Mouse (Mus musculus) CH12.LX (cell line): ENCODE results near the gene Wasf3. TPM values are rescaled to one million over a fixed set of nuclear protein-coding genes. Genes with fewer than 3 reads are reported as not detected.

Experiments used
- DNase-seq: peaks from one replicate; pipeline ENCODE4 v3.0.0-alpha.2; 2013; ENCODE audit errors: extremely low read depth
- H3K27ac ChIP-seq: 2 replicates; pipeline ENCODE4 v1.5.1; 2012; ENCODE audit warnings: low read depth, mild to moderate bottlenecking, control low read depth, moderate library complexity; ENCODE audit not compliant: insufficient read depth
- H3K27me3 ChIP-seq: replicated peaks from 2 replicates; pipeline ENCODE3; 2012; ENCODE audit warnings: inconsistent platforms
- H3K36me3 ChIP-seq, 2 experiments: replicated peaks in 1 of 2; 2 replicates each; pipeline versions ENCODE3 to v1.6.1; 2012; ENCODE audit warnings: inconsistent platforms in 1 of 2, low read length in 1 of 2, mild to moderate bottlenecking in 1 of 2, mixed read lengths in 1 of 2, moderate library complexity in 1 of 2; ENCODE audit not compliant: control insufficient read depth in 1 of 2, insufficient read depth in 1 of 2
- H3K4me1 ChIP-seq, 2 experiments: 2 replicates each; pipeline ENCODE4 v1.6.1; 2012; ENCODE audit warnings: inconsistent platforms in 1 of 2, moderate library complexity in 1 of 2; ENCODE audit not compliant: insufficient read depth in 2 of 2, control insufficient read depth in 1 of 2
- H3K4me2 ChIP-seq: 2 replicates; pipeline ENCODE4 v1.6.1; 2012; ENCODE audit warnings: low read depth, mild to moderate bottlenecking, control low read depth; ENCODE audit not compliant: poor library complexity, insufficient read depth, severe bottlenecking
- H3K4me3 ChIP-seq, 3 experiments: fragments of 150-350 bp in 1 of 3; sonication (generic) in 1 of 3; replicated peaks in 1 of 3; 2 replicates each; pipeline versions ENCODE3 to v1.5.1; 2011 to 2012; ENCODE audit warnings: low read depth in 2 of 3, low read length in 2 of 3, mild to moderate bottlenecking in 2 of 3, moderate library complexity in 2 of 3, control low read depth in 1 of 3, improper control_type of control experiment in 1 of 3, inconsistent platforms in 1 of 3, mixed read lengths in 1 of 3; ENCODE audit not compliant: poor library complexity in 1 of 3
- H3K79me2 ChIP-seq: replicated peaks from 2 replicates; pipeline ENCODE4 v1.6.1; 2012; ENCODE audit warnings: mild to moderate bottlenecking, moderate library complexity; ENCODE audit not compliant: control insufficient read depth, poor library complexity, insufficient read depth, severe bottlenecking; ENCODE audit errors: extremely low read depth
- H3K9ac ChIP-seq: 2 replicates; pipeline ENCODE4 v1.6.1; 2012; ENCODE audit warnings: low read depth, mild to moderate bottlenecking, control low read depth, moderate library complexity; ENCODE audit not compliant: insufficient read depth
- H3K9me3 ChIP-seq: replicated peaks from 2 replicates; pipeline ENCODE3; 2012; ENCODE audit warnings: low read length, inconsistent platforms, mixed read lengths
- BHLHE40 ChIP-seq: IDR thresholded peaks from 2 replicates; pipeline ENCODE4 v1.6.1; 2011; ENCODE audit warnings: mild to moderate bottlenecking, low read depth, low read length, improper control_type of control experiment
- CHD1 ChIP-seq: IDR thresholded peaks from 2 replicates; pipeline ENCODE4 v1.6.1; 2012; ENCODE audit warnings: low read depth, low read length, improper control_type of control experiment, inconsistent platforms
- CHD2 ChIP-seq: IDR thresholded peaks from 2 replicates; pipeline ENCODE4 v1.6.1; 2011; ENCODE audit warnings: low read length, improper control_type of control experiment
- CTCF ChIP-seq, 2 experiments: IDR thresholded peaks in 1 of 2; conservative IDR thresholded peaks in 1 of 2; 2 replicates each; pipeline ENCODE4 v1.5.1; 2011 to 2012; ENCODE audit warnings: low read depth in 2 of 2, low read length in 2 of 2, improper control_type of control experiment in 1 of 2, inconsistent platforms in 1 of 2, mild to moderate bottlenecking in 1 of 2, moderate library complexity in 1 of 2
- ELF1 ChIP-seq: IDR thresholded peaks from 2 replicates; pipeline ENCODE4 v1.6.1; 2014; ENCODE audit warnings: low read depth, mild to moderate bottlenecking, inconsistent platforms, low read length, improper control_type of control experiment
- EP300 ChIP-seq: IDR thresholded peaks from 2 replicates; pipeline ENCODE4 v1.6.1; 2011; ENCODE audit warnings: low read length, improper control_type of control experiment
- ETS1 ChIP-seq: conservative IDR thresholded peaks from 2 replicates; pipeline ENCODE4 v1.6.1; 2012; ENCODE audit warnings: low read depth, mild to moderate bottlenecking, inconsistent platforms, low read length, improper control_type of control experiment, moderate library complexity
- GABPA ChIP-seq: IDR thresholded peaks from 2 replicates; pipeline ENCODE4 v1.6.1; 2012; ENCODE audit warnings: low read depth, low read length, improper control_type of control experiment, inconsistent platforms; ENCODE audit not compliant: insufficient replicate concordance
- JUND ChIP-seq: conservative IDR thresholded peaks from 2 replicates; pipeline ENCODE4 v1.6.1; 2011; ENCODE audit warnings: low read depth, low read length, improper control_type of control experiment
- KAT2A ChIP-seq: IDR thresholded peaks from 2 replicates; pipeline ENCODE4 v1.6.1; 2012; ENCODE audit warnings: low read length, improper control_type of control experiment, inconsistent platforms; ENCODE audit not compliant: insufficient replicate concordance
- MAX ChIP-seq: IDR thresholded peaks from 2 replicates; pipeline ENCODE4 v1.6.1; 2011; ENCODE audit warnings: low read length, improper control_type of control experiment
- MXI1 ChIP-seq: IDR thresholded peaks from 2 replicates; pipeline ENCODE4 v1.6.1; 2011; ENCODE audit warnings: mild to moderate bottlenecking, low read depth, low read length, improper control_type of control experiment
- NRF1 ChIP-seq: IDR thresholded peaks from 2 replicates; pipeline ENCODE4 v1.6.1; 2014; ENCODE audit warnings: low read depth, mild to moderate bottlenecking, inconsistent platforms, low read length, improper control_type of control experiment, moderate library complexity
- RAD21 ChIP-seq: IDR thresholded peaks from 2 replicates; pipeline ENCODE4 v1.6.1; 2011; ENCODE audit warnings: low read depth, mild to moderate bottlenecking, low read length, improper control_type of control experiment, moderate library complexity
- SIN3A ChIP-seq: IDR thresholded peaks from 2 replicates; pipeline ENCODE4 v1.6.1; 2012; ENCODE audit warnings: low read length, improper control_type of control experiment, inconsistent platforms
- SMC3 ChIP-seq: IDR thresholded peaks from 2 replicates; pipeline ENCODE4 v1.6.1; 2011; ENCODE audit warnings: low read depth, low read length, improper control_type of control experiment
- USF1 ChIP-seq: IDR thresholded peaks from 2 replicates; pipeline ENCODE4 v1.6.1; 2014; ENCODE audit warnings: low read depth, mild to moderate bottlenecking, inconsistent platforms, low read length, improper control_type of control experiment
- USF2 ChIP-seq: conservative IDR thresholded peaks from 2 replicates; pipeline ENCODE4 v1.6.1; 2011; ENCODE audit warnings: low read depth, low read length, improper control_type of control experiment
- ZC3H11A ChIP-seq: IDR thresholded peaks from 2 replicates; pipeline ENCODE4 v1.6.1; 2012; ENCODE audit warnings: low read depth, mild to moderate bottlenecking, inconsistent platforms, low read length, improper control_type of control experiment
- ZKSCAN1 ChIP-seq: IDR thresholded peaks from 2 replicates; pipeline ENCODE4 v1.6.1; 2012; ENCODE audit warnings: low read depth, inconsistent platforms, low read length, improper control_type of control experiment, borderline replicate concordance
- ZNF384 ChIP-seq: IDR thresholded peaks from 2 replicates; pipeline ENCODE4 v1.6.1; 2012; ENCODE audit warnings: low read depth, low read length, improper control_type of control experiment, inconsistent platforms
- dilution Hi-C: fragments of 300-500 bp; cut with MboI; formaldehyde crosslinking; loops from 2 replicates; pipeline ENCODE4 v1.14.3; 2020; ENCODE audit warnings: low sequenced_read_pairs; ENCODE audit not compliant: extremely low pct_unique_long_range_greater_than_20kb, extremely low pct_ligation_motif_present
- in situ Hi-C: fragments of 300-500 bp; cut with MboI; formaldehyde crosslinking; loops from 3 replicates; pipeline ENCODE4 v1.14.3; 2019; ENCODE audit warnings: low sequenced_read_pairs, low pct_ligation_motif_present, low pct_unique_long_range_greater_than_20kb, mixed read lengths
- polyA plus RNA-seq: library from polyadenylated mRNA; unstranded; fragments of >175 nt; gene quantifications from 2 replicates; pipeline ENCODE4 v1.2.1, GENCODE M21; 2012; ENCODE audit warnings: low read depth; ENCODE audit not compliant: insufficient read length
- total RNA-seq, 2 experiments: library from RNA; depleted of rRNA; stranded (reverse); fragments of 300-350 nt in 1 of 2; fragments of >200 nt in 1 of 2; gene quantifications; 2 replicates each; pipeline ENCODE4 v1.2.3; 2012 to 2014

Gene Wasf3
- total and polyA plus RNA-seq, 3 experiments, result not detected

GRCm38 (mm10) chr5:146420081-146420480, 35.3 kb downstream of the Wasf3 start:
- TF ChIP-seq MXI1 (no peak), CHD1 (no peak), GABPA (no peak), ELF1 (0 out of 2 replicates have a peak, but pooled peaks have one; percentile 15), SMC3 (peak; percentile 79), ZC3H11A (no peak), CTCF (conservative IDR thresholded peaks at IDR 0.05 in 1 of 2, IDR thresholded peaks at IDR 0.05 in 1 of 2; ENCODE audit: low read depth in 2 of 2, low read length in 2 of 2) (peak; percentile 73 to 83), RAD21 (peak; percentile 43), KAT2A (no peak)
- H3K36me3 ChIP-seq, result no peaks in the 10 kb centered on the region
- H3K4me3 ChIP-seq, result no peak overlapping the region
- H3K27ac ChIP-seq, result no peak overlapping the region
- no peak overlapping the region for H3K4me2 ChIP-seq
- no peaks in the 10 kb centered on the region for H3K79me2 ChIP-seq
- no peak overlapping the region for H3K9ac ChIP-seq
- peaks cover 44% of the 10 kb centered on the region for H3K27me3 ChIP-seq
- peak; percentile 48 for DNase-seq
- H3K9me3 ChIP-seq, result no peaks in the 10 kb centered on the region
- H3K4me1 ChIP-seq, result no peaks in the 10 kb centered on the region
- dilution Hi-C loops (no loop called here), in situ Hi-C loops (no loop called here)

GRCm38 (mm10) chr5:146424711-146425326, 40.0 kb downstream of the Wasf3 start:
- peaks cover 41% of the 10 kb centered on the region for H3K27me3 ChIP-seq
- H3K4me3 ChIP-seq, result no peak overlapping the region
- TF ChIP-seq CHD2 (no peak), EP300 (no peak), KAT2A (no peak), NRF1 (no peak), SIN3A (no peak), JUND (no peak), USF1 (no peak), ZKSCAN1 (no peak), ELF1 (no peak), MAX (no peak), BHLHE40 (no peak), ETS1 (no peak), RAD21 (no peak), CHD1 (no peak), USF2 (no peak), ZC3H11A (no peak), ZNF384 (no peak), SMC3 (no peak)
- in situ Hi-C loops, result no loop called here
- dilution Hi-C loops, result no loop called here
- H3K4me2 ChIP-seq, result no peak overlapping the region
- no peaks in the 10 kb centered on the region for H3K9me3 ChIP-seq
- DNase-seq, result no peak
- no peak overlapping the region for H3K9ac ChIP-seq
- H3K27ac ChIP-seq, result no peak overlapping the region
- no peaks in the 10 kb centered on the region for H3K4me1 ChIP-seq
- no peaks in the 10 kb centered on the region for H3K79me2 ChIP-seq
- H3K36me3 ChIP-seq, result no peaks in the 10 kb centered on the region
